Mouse (Mus musculus) neural tube, embryonic 12.5 days (tissue): ENCODE results near the gene St8sia1. TPM values are rescaled to one million over a fixed set of nuclear protein-coding genes. Genes with fewer than 3 reads are reported as not detected.

Experiments used
- ATAC-seq: fragments of 200-750 bp; cut with Nextera tagmentation; 2 replicates; pipeline ENCODE4 v1.8.0; 2017; ENCODE audit warnings: low read depth, mild to moderate bottlenecking, moderate TSS enrichment, moderate library complexity; ENCODE audit not compliant: low FRiP score
- H3K27ac ChIP-seq: fragments of 300-500 bp; sonication (generic); 2 replicates; pipeline ENCODE4 v1.5.1; 2016
- H3K27me3 ChIP-seq: fragments of 300-500 bp; sonication (generic); replicated peaks from 2 replicates; pipeline ENCODE4 v1.6.1; 2016; ENCODE audit warnings: mild to moderate bottlenecking
- H3K36me3 ChIP-seq: fragments of 300-500 bp; sonication (generic); 2 replicates; pipeline ENCODE4 v1.6.1; 2016; ENCODE audit warnings: mild to moderate bottlenecking
- H3K4me1 ChIP-seq: fragments of 300-500 bp; sonication (generic); 2 replicates; pipeline ENCODE4 v1.6.1; 2016
- H3K4me2 ChIP-seq: fragments of 300-500 bp; sonication (generic); replicated peaks from 2 replicates; pipeline ENCODE4 v1.6.1; 2016; ENCODE audit warnings: mild to moderate bottlenecking
- H3K4me3 ChIP-seq: fragments of 300-500 bp; sonication (generic); 2 replicates; pipeline ENCODE4 v1.5.1; 2016
- H3K9ac ChIP-seq: fragments of 300-500 bp; sonication (generic); 2 replicates; pipeline ENCODE4 v1.6.1; 2016; ENCODE audit warnings: mild to moderate bottlenecking
- H3K9me3 ChIP-seq: fragments of 300-500 bp; sonication (generic); 2 replicates; pipeline ENCODE4 v1.6.1; 2016; ENCODE audit warnings: mild to moderate bottlenecking
- WGBS: fragments of 180-500 bp; shearing (Covaris S2); methylation state at CpG from one replicate; pipeline ENCODE4 v1.1.7; 2016; 5-methylcytosine and 5-hydroxymethylcytosine counted together
- polyA plus RNA-seq: library from polyadenylated mRNA; unstranded; fragments of >200 nt; fragmentation: Nextera tagmentation; extraction: Ambion mirVana; gene quantifications from 2 replicates; pipeline ENCODE4 v1.2.1, GENCODE M21; 2016

The St8sia1 gene
- polyA plus RNA-seq, 1 experiment from 2014 or later, result 12.8 TPM

GRCm38 (mm10) chr6:142797996-142798395 lies 166.3 kb downstream of the St8sia1 start:
- Histone ChIP-seq H3K4me2 (no peak overlapping the region), H3K4me1 (peaks cover 13% of the 10 kb centered on the region), H3K9ac (no peak overlapping the region), H3K27me3 (no peaks in the 10 kb centered on the region), H3K36me3 (no peaks in the 10 kb centered on the region), H3K9me3 (no peaks in the 10 kb centered on the region), H3K27ac (no peak overlapping the region), H3K4me3 (no peak overlapping the region)
- no peak for ATAC-seq
- 86% methylated on average over 1 of the region's 1 CpGs for WGBS

- H3K27me3 ChIP-seq, result no peaks in the 10 kb centered on the region
- H3K27ac ChIP-seq, result no peak overlapping the region
- WGBS, result 82% methylated on average over 15 of the region's 15 CpGs
- no peak overlapping the region for H3K4me2 ChIP-seq
- peaks cover 18% of the 10 kb centered on the region for H3K4me1 ChIP-seq
- H3K9ac ChIP-seq, result no peak overlapping the region
- H3K4me3 ChIP-seq, result no peak overlapping the region
- no peak for ATAC-seq
- H3K36me3 ChIP-seq, result no peaks in the 10 kb centered on the region
- H3K9me3 ChIP-seq, result no peaks in the 10 kb centered on the region
Measured at GRCm38 (mm10) chr6:142795655-142796441, 168.4 kb downstream of the St8sia1 start.

GRCm38 (mm10) chr6:142795087-142795486 lies 169.2 kb downstream of the St8sia1 start:
- Histone ChIP-seq H3K4me2 (no peak overlapping the region), H3K27ac (no peak overlapping the region), H3K4me1 (peaks cover 18% of the 10 kb centered on the region), H3K9ac (no peak overlapping the region), H3K27me3 (no peaks in the 10 kb centered on the region), H3K9me3 (no peaks in the 10 kb centered on the region), H3K36me3 (no peaks in the 10 kb centered on the region), H3K4me3 (no peak overlapping the region)
- WGBS, result 91% methylated on average over 9 of the region's 9 CpGs
- ATAC-seq, result no peak

GRCm38 (mm10) chr6:142793468-142793867 lies 170.8 kb downstream of the St8sia1 start:
- H3K4me2 ChIP-seq, result 0 out of 2 replicates have a peak overlapping the region, but pooled peaks have one; percentile 19
- no peaks in the 10 kb centered on the region for H3K36me3 ChIP-seq
- no peak overlapping the region for H3K9ac ChIP-seq
- H3K27ac ChIP-seq, result no peak overlapping the region
- peaks cover 18% of the 10 kb centered on the region for H3K4me1 ChIP-seq
- no peaks in the 10 kb centered on the region for H3K27me3 ChIP-seq
- no peak overlapping the region for H3K4me3 ChIP-seq
- ATAC-seq, result peak; percentile 79
- H3K9me3 ChIP-seq, result no peaks in the 10 kb centered on the region
- 16% methylated on average over 7 of the region's 7 CpGs for WGBS

- Histone ChIP-seq H3K27ac (no peak overlapping the region), H3K9me3 (no peaks in the 10 kb centered on the region), H3K4me3 (no peak overlapping the region), H3K4me1 (peaks cover 18% of the 10 kb centered on the region), H3K36me3 (no peaks in the 10 kb centered on the region), H3K9ac (no peak overlapping the region), H3K27me3 (no peaks in the 10 kb centered on the region), H3K4me2 (no peak overlapping the region)
- WGBS, result 49% methylated on average over 13 of the region's 13 CpGs
- no peak for ATAC-seq
Measured at GRCm38 (mm10) chr6:142792241-142792968, 171.8 kb downstream of the St8sia1 start.

- Histone ChIP-seq H3K4me2 (no peak overlapping the region), H3K27ac (no peak overlapping the region), H3K9ac (no peak overlapping the region), H3K9me3 (no peaks in the 10 kb centered on the region), H3K36me3 (no peaks in the 10 kb centered on the region), H3K4me3 (no peak overlapping the region), H3K4me1 (peaks cover 18% of the 10 kb centered on the region), H3K27me3 (no peaks in the 10 kb centered on the region)
- ATAC-seq, result no peak
- WGBS, result 94% methylated on average over 10 of the region's 10 CpGs
Measured at GRCm38 (mm10) chr6:142789736-142790135, 174.5 kb downstream of the St8sia1 start.

- H3K4me2 ChIP-seq, result no peak overlapping the region
- no peak for ATAC-seq
- no peaks in the 10 kb centered on the region for H3K36me3 ChIP-seq
- no peak overlapping the region for H3K27ac ChIP-seq
- no peaks in the 10 kb centered on the region for H3K27me3 ChIP-seq
- WGBS, result 52% methylated on average over 18 of the region's 18 CpGs
- no peaks in the 10 kb centered on the region for H3K9me3 ChIP-seq
- no peak overlapping the region for H3K9ac ChIP-seq
- H3K4me1 ChIP-seq, result peaks cover 13% of the 10 kb centered on the region
- no peak overlapping the region for H3K4me3 ChIP-seq
Measured at GRCm38 (mm10) chr6:142788042-142788987, 175.9 kb downstream of the St8sia1 start.

- Histone ChIP-seq H3K4me2 (no peak overlapping the region), H3K36me3 (no peaks in the 10 kb centered on the region), H3K9ac (no peak overlapping the region), H3K27me3 (no peaks in the 10 kb centered on the region), H3K4me3 (no peak overlapping the region), H3K9me3 (no peaks in the 10 kb centered on the region), H3K27ac (no peak overlapping the region), H3K4me1 (no peaks in the 10 kb centered on the region)
- whole genome bisulfite sequencing, result 88% methylated on average over 21 of the region's 21 CpGs
- ATAC-seq, result no peak
Measured at GRCm38 (mm10) chr6:142786106-142786505, 178.1 kb downstream of the St8sia1 start.

- WGBS, result 37% methylated on average over 4 of the region's 4 CpGs
- H3K27ac ChIP-seq, result no peak overlapping the region
- no peaks in the 10 kb centered on the region for H3K9me3 ChIP-seq
- no peak overlapping the region for H3K4me2 ChIP-seq
- no peaks in the 10 kb centered on the region for H3K4me1 ChIP-seq
- no peaks in the 10 kb centered on the region for H3K27me3 ChIP-seq
- no peak for ATAC-seq
- no peak overlapping the region for H3K4me3 ChIP-seq
- H3K36me3 ChIP-seq, result no peaks in the 10 kb centered on the region
- no peak overlapping the region for H3K9ac ChIP-seq
Measured at GRCm38 (mm10) chr6:142785343-142785742, 178.9 kb downstream of the St8sia1 start.

GRCm38 (mm10) chr6:142781286-142781685 lies 183.0 kb downstream of the St8sia1 start:
- ATAC-seq, result no peak
- Histone ChIP-seq H3K4me3 (no peak overlapping the region), H3K27ac (no peak overlapping the region), H3K9me3 (no peaks in the 10 kb centered on the region), H3K36me3 (no peaks in the 10 kb centered on the region), H3K4me1 (no peaks in the 10 kb centered on the region), H3K4me2 (no peak overlapping the region), H3K27me3 (no peaks in the 10 kb centered on the region), H3K9ac (no peak overlapping the region)
- WGBS, result 76% methylated on average over 7 of the region's 7 CpGs

- H3K9me3 ChIP-seq, result no peaks in the 10 kb centered on the region
- no peak overlapping the region for H3K4me2 ChIP-seq
- H3K4me3 ChIP-seq, result no peak overlapping the region
- WGBS, result 65% methylated on average over 4 of the region's 4 CpGs
- no peak for ATAC-seq
- H3K27ac ChIP-seq, result no peak overlapping the region
- H3K36me3 ChIP-seq, result 0 out of 2 replicates have a peak, but pooled peaks cover 3% of the 10 kb centered on the region
- H3K9ac ChIP-seq, result no peak overlapping the region
- H3K27me3 ChIP-seq, result no peaks in the 10 kb centered on the region
- no peaks in the 10 kb centered on the region for H3K4me1 ChIP-seq
Measured at GRCm38 (mm10) chr6:142780574-142781033, 183.6 kb downstream of the St8sia1 start.
